Mouse (Mus musculus) embryonic fibroblast, embryonic 13.5 days (primary cell): ENCODE measurements around the gene Apoh. TPM values are rescaled to one million over a fixed set of nuclear protein-coding genes. Genes with fewer than 3 reads are reported as not detected.
A peak's percentile ranks its signal among the peaks of the same experiment; 100 is the strongest.

Experiments
- H3K27ac ChIP-seq: 2 replicates; pipeline ENCODE4 v1.5.1; 2012; ENCODE audit warnings: low read length, control low read depth, inconsistent platforms; ENCODE audit not compliant: insufficient read depth
- H3K4me1 ChIP-seq: 2 replicates; pipeline ENCODE4 v1.6.1; 2011; ENCODE audit warnings: low read length; ENCODE audit not compliant: control insufficient read depth, insufficient read depth
- H3K4me3 ChIP-seq: 2 replicates; pipeline ENCODE4 v1.5.1; 2011; ENCODE audit warnings: mild to moderate bottlenecking, control low read depth, low read length; ENCODE audit not compliant: insufficient read depth
- CTCF ChIP-seq: IDR thresholded peaks from 2 replicates; pipeline ENCODE4 v1.5.1; 2011; ENCODE audit warnings: mild to moderate bottlenecking, control low read depth, low read length, moderate library complexity, borderline replicate concordance; ENCODE audit not compliant: insufficient read depth
- POLR2A ChIP-seq: IDR thresholded peaks from 2 replicates; pipeline ENCODE4 v1.6.1; 2011; ENCODE audit warnings: low read depth, mild to moderate bottlenecking, control low read depth, low read length, moderate library complexity
- polyA plus RNA-seq: library from polyadenylated mRNA; stranded (reverse); fragments of >200 nt; gene quantifications from 2 replicates; pipeline ENCODE4 v1.2.4, GENCODE M21; 2011; ENCODE audit warnings: low read depth; ENCODE audit not compliant: missing spikeins, insufficient read length

Apoh gene
- polyA plus RNA-seq, 1 experiment: not detected

GRCm38 (mm10) chr11:108396076-108396829 is 53.1 kb downstream of the Apoh start:
- Histone ChIP-seq H3K4me3 (no peak overlapping the region), H3K27ac (no peak overlapping the region), H3K4me1 (no peaks in the 10 kb centered on the region)
- TF ChIP-seq POLR2A (no peak), CTCF (no peak)

GRCm38 (mm10) chr11:108409876-108410644 is 66.9 kb downstream of the Apoh start:
- Histone ChIP-seq H3K4me1 (no peaks in the 10 kb centered on the region), H3K4me3 (no peak overlapping the region), H3K27ac (no peak overlapping the region)
- TF ChIP-seq POLR2A (no peak), CTCF (no peak)

DNA sequence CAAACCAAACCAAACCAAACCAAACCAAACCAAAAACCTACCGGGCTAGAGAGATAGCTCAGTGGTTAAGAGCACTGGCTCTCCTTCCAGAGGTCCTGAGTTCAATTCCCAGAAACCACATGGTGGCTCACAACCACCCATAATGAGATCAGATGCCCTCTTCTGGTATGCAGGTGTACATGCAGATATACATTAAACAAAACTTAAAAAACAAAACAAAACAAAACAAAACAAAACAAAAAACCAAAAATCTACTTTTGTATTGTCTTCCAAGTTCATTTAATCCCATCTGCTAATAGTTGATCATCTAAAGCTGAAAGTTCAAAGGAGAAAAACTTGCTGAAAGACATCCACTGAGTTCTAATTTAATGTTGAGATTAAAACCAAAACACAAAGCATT is 73.2 kb downstream of the Apoh start:
- no peak for TF ChIP-seq CTCF
- no peak for TF ChIP-seq POLR2A
- H3K27ac ChIP-seq: no peak overlapping the region
- H3K4me3 ChIP-seq: no peak overlapping the region
- no peaks in the 10 kb centered on the region for H3K4me1 ChIP-seq

- no peaks in the 10 kb centered on the region for H3K4me1 ChIP-seq
- no peak overlapping the region for H3K4me3 ChIP-seq
- H3K27ac ChIP-seq: no peak overlapping the region
- no peak for TF ChIP-seq CTCF
- no peak for TF ChIP-seq POLR2A
Observed at GRCm38 (mm10) chr11:108418540-108418939, 75.4 kb downstream of the Apoh start.

- Histone ChIP-seq H3K4me1 (no peaks in the 10 kb centered on the region), H3K4me3 (no peak overlapping the region), H3K27ac (no peak overlapping the region)
- TF ChIP-seq POLR2A (no peak), CTCF (no peak)
Observed at GRCm38 (mm10) chr11:108419242-108419641, 76.1 kb downstream of the Apoh start.

DNA sequence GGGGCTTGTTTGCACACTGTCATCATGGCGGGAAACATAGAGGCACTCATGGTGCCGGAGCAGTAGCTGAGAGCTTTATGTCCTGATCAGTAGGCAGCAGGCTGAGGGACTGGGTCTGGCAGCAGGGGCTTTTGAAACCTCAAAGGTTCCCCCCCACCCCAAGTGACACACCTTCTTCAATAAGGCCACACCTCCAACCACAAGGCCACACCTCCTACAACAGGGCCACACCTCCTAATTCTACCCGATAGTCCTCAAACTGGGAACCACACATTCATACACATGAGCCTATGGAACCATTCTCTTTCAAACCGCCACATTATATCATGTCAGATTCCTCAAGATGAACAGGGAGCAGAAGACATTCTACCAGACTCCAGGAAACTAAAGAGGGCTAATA is 77.6 kb downstream of the Apoh start:
- no peak for TF ChIP-seq CTCF
- Histone ChIP-seq H3K27ac (no peak overlapping the region), H3K4me3 (no peak overlapping the region), H3K4me1 (no peaks in the 10 kb centered on the region)

DNA sequence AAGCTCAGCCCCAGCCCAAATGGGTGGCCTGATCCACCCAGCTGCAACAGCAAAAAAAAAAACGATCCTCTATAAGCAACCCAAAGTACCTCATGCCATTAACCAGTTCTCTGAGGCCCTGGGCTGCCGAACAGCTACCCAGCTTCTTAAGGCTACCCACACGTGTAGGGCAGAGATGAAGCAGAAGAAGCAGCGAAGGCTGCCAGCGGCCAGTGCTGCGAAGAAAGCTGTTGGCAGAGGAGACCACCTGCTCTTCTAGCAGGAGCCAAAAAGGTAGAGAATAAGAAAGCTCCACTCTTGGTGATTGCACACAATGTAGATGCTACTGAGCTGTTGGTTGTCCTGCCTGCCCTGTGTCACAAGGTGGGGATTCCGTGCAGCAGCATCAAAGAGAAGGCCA is 80.1 kb downstream of the Apoh start:
- Histone ChIP-seq H3K27ac (no peak overlapping the region), H3K4me3 (no peak overlapping the region), H3K4me1 (no peaks in the 10 kb centered on the region)
- no peak for TF ChIP-seq CTCF
- no peak for TF ChIP-seq POLR2A

DNA sequence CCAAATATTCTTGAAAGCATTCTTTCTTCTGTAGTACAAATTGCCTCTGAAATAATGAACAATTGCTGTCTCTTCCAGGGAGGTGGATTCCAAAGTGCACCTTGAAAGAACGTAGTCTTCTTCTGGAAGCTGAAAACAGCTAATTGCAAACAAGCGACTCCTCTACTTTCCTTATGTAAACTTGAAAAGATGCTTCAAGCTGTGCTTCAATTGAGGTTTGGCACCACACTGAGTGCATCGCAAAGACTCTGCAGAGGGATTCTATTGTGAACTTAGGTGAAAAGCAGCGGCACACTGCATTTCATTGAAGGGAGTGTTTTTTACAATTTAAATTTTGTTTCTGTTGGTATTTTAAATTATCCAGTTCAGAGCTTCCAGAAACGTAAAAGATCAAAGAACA is 81.0 kb downstream of the Apoh start:
- TF ChIP-seq CTCF (no peak), POLR2A (no peak)
- Histone ChIP-seq H3K27ac (no peak overlapping the region), H3K4me1 (no peaks in the 10 kb centered on the region), H3K4me3 (no peak overlapping the region)

DNA sequence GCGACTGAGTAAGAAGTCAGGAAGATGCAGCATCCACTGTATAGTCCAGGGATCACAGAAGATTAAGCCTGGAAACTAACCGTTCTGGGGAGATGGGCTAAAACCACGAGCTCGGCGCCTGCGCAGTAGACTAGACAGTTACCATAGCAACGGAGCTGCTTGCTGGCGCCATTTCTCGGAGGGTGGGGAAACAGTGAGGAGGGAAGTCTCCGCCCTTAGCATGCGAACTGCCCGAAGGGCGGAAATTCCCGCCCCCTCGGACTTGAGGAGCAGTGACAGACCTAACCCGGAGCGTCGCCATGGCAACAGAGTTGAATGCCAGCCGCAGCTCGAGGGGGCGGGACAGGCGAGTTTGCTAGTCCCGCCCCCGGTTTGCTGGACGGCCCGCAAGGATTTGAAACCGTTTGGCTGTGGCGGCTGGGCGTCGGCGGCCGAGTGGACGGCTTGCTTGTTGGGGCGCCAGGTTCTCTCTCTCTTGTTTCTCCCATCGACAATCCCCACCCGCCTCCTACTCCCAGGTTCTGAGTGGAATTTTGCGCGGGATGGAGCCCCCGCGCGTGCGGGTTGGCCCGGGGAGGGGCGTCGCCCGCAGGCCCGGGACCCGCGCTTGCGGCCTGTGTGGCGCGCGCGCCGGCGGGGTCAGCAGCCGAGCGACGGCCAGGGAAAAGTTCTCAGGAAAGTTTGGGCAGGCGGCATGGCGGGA is 81.9 kb downstream of the Apoh start, which contains the start of gene Cep112:
TSS of gene Cep112 (plus strand) at position 304 of the 703 bp plus-strand sequence.
- H3K27ac ChIP-seq: no peak within 1 kb of the TSS
- peak within 1 kb of the TSS; percentile 52 for H3K4me3 ChIP-seq
- no peak for TF ChIP-seq CTCF
- TF ChIP-seq POLR2A: peak; percentile 55

GRCm38 (mm10) chr11:108425592-108425921 is 82.4 kb downstream of the Apoh start:
- Histone ChIP-seq H3K4me3 (peak overlapping the region; percentile 52), H3K27ac (no peak overlapping the region), H3K4me1 (no peaks in the 10 kb centered on the region)
- TF ChIP-seq CTCF (no peak), POLR2A (no peak)

More for the DNA sequence above, 81.9 kb downstream of the Apoh start, which contains the start of gene Cep112:
- H3K4me1 ChIP-seq: no peaks in the 10 kb centered on the region
